Mouse (Mus musculus) ES-Bruce4 (cell line): ENCODE results near the gene Bcorl1.

Source experiments
- CTCF ChIP-seq: IDR thresholded peaks from one replicate; pipeline ENCODE4 v1.8.1; 2011; ENCODE audit warnings: low read depth, low read length
- POLR2A ChIP-seq: IDR thresholded peaks from one replicate; pipeline ENCODE4 v1.8.1; 2011; ENCODE audit warnings: low read length; ENCODE audit not compliant: insufficient read depth

GRCm38 (mm10) chrX:48409611-48410387, 68.6 kb downstream of the Bcorl1 start:
- TF ChIP-seq CTCF = peak; percentile 56
- no peak for TF ChIP-seq POLR2A
